In the genomic region with DNA sequence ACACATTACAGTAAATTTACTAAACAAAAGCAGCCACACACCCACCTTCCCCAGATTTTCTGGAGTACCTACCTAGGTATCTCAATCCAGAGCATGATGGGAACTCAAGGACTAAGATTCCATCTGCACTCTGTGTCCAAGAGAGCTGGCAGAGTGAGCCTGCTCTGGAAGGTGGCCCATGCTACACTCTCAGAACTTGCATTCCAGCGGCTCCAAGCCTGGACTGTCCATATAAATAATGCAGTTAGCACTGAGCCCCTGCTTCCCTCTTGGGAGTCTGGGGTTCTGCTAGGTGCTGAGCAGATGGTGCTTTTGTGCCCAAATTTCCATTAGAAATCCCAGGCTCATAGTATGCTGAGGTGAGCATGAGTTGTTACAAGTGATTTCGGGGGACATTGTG, we compare ENCODE assay signal across 9 mouse cellular contexts. TPM values are rescaled to one million over a fixed set of nuclear protein-coding genes. Genes with fewer than 3 reads are reported as not detected.
DNase-seq lines count a peak whose midpoint lies in the region; ATAC-seq and TF ChIP-seq lines count a peak whose summit lies in the region.
"Had no signal": no experiment of that assay in that cellular context is flagged by ENCODE, and none has a peak within 500 bp of the region (broad histone marks: within the 10 kb centered on the region; RNA-seq: fewer than 3 reads in every experiment).

No protein-coding gene starts in this region.

- H3K9me3 ChIP-seq in forebrain, embryonic 16.5 days (ENCODE audit: control insufficient read depth, low read length): no peaks in the 10 kb centered on the region
- no peaks in the 10 kb centered on the region for H3K9me3 ChIP-seq in forebrain, embryonic 10.5 days
- H3K9me3 ChIP-seq in heart, embryonic 16.5 days (replicated peaks; ENCODE audit: control insufficient read depth, low read length): no peaks in the 10 kb centered on the region
- no peaks in the 10 kb centered on the region for H3K9me3 ChIP-seq in neural tube, embryonic 14.5 days (ENCODE audit: control insufficient read depth, low read length)

- no peak overlapping the region for H3K27ac ChIP-seq in forebrain, embryonic 16.5 days (ENCODE audit: low read length)
- no peak overlapping the region for H3K27ac ChIP-seq in forebrain, embryonic 10.5 days
- peak overlapping the region; percentile 89 for H3K27ac ChIP-seq in heart, embryonic 16.5 days (ENCODE audit: low read length)
- H3K27ac ChIP-seq in neural tube, embryonic 14.5 days (ENCODE audit: low read depth, low read length): no peak overlapping the region

- DNase-seq in forebrain, embryonic 10.5 days (ENCODE audit: extremely low spot score, low spot score): no peak
- DNase-seq in lung, adult 2 months: peak; percentile 5
- no peak for DNase-seq in lung, postnatal 25 days (ENCODE audit: low spot score)
- no peak for DNase-seq in left cerebral cortex, postnatal 14 days (ENCODE audit: low spot score in 2 of 2)
- DNase-seq in retina, embryonic 14.5 days (ENCODE audit: low spot score): no peak
- DNase-seq: layer of hippocampus, postnatal 36 days had no signal

- no peak overlapping the region for H3K9ac ChIP-seq in forebrain, embryonic 16.5 days (replicated peaks; ENCODE audit: low read depth, low read length)
- H3K9ac ChIP-seq in heart, embryonic 16.5 days (ENCODE audit: low read length): peak overlapping the region; percentile 50
- H3K9ac ChIP-seq in neural tube, embryonic 14.5 days (replicated peaks; ENCODE audit: low read depth, low read length): no peak overlapping the region

- no peaks in the 10 kb centered on the region for H3K27me3 ChIP-seq in forebrain, embryonic 16.5 days (replicated peaks; ENCODE audit: control insufficient read depth, insufficient read depth, low read length)
- no peaks in the 10 kb centered on the region for H3K27me3 ChIP-seq in forebrain, embryonic 10.5 days (ENCODE audit: poor library complexity, severe bottlenecking)
- H3K27me3 ChIP-seq in heart, embryonic 16.5 days (ENCODE audit: control insufficient read depth, insufficient read depth, low read length): no peaks in the 10 kb centered on the region
- H3K27me3 ChIP-seq in neural tube, embryonic 14.5 days (ENCODE audit: control insufficient read depth, insufficient read depth, low read length): no peaks in the 10 kb centered on the region

- H3K4me3 ChIP-seq in forebrain, embryonic 16.5 days (replicated peaks; ENCODE audit: low read length): no peak overlapping the region
- no peak overlapping the region for H3K4me3 ChIP-seq in forebrain, embryonic 10.5 days
- H3K4me3 ChIP-seq in lung, adult 2 months (replicated peaks; ENCODE audit: extremely low read depth, low read depth, low read length): no peak overlapping the region
- H3K4me3 ChIP-seq in heart, embryonic 16.5 days (ENCODE audit: low read length): peak overlapping the region; percentile 27
- no peak overlapping the region for H3K4me3 ChIP-seq in neural tube, embryonic 14.5 days (ENCODE audit: low read depth, low read length)

- WGBS in forebrain, embryonic 16.5 days: 74% methylated on average over 2 of the region's 2 CpGs
- 91% methylated on average over 2 of the region's 2 CpGs for WGBS in forebrain, embryonic 10.5 days
- 56% methylated on average over 2 of the region's 2 CpGs for WGBS in lung, adult 2 months
- 47% methylated on average over 2 of the region's 2 CpGs for WGBS in heart, embryonic 16.5 days
- WGBS in neural tube, embryonic 14.5 days: 55% methylated on average over 2 of the region's 2 CpGs

- H3K36me3 ChIP-seq in forebrain, embryonic 16.5 days (ENCODE audit: control insufficient read depth, insufficient read depth): no peaks in the 10 kb centered on the region
- H3K36me3 ChIP-seq in forebrain, embryonic 10.5 days (replicated peaks): peaks cover 3% of the 10 kb centered on the region
- H3K36me3 ChIP-seq in heart, embryonic 16.5 days (ENCODE audit: control insufficient read depth, insufficient read depth): no peaks in the 10 kb centered on the region
- no peaks in the 10 kb centered on the region for H3K36me3 ChIP-seq in neural tube, embryonic 14.5 days (ENCODE audit: control insufficient read depth, insufficient read depth, low read length)

- no peak for TF ChIP-seq POLR2A in lung, adult 2 months (IDR thresholded peaks at IDR 0.05; ENCODE audit: borderline replicate concordance, extremely low read depth, low read depth, low read length)

- no peak overlapping the region for H3K4me2 ChIP-seq in forebrain, embryonic 16.5 days (ENCODE audit: low read length)
- peak overlapping the region; percentile 55 for H3K4me2 ChIP-seq in heart, embryonic 16.5 days (ENCODE audit: low read depth, low read length)
- H3K4me2 ChIP-seq in neural tube, embryonic 14.5 days (ENCODE audit: low read depth, low read length): no peak overlapping the region

- intact Hi-C loops in left cerebral cortex, postnatal 14 days (cut with DNase I): no loop called here

- TF ChIP-seq CTCF in lung, adult 2 months (IDR thresholded peaks at IDR 0.05; ENCODE audit: insufficient read depth, low read length): no peak

- H3K4me1 ChIP-seq in forebrain, embryonic 16.5 days (replicated peaks; ENCODE audit: control insufficient read depth, insufficient read depth, low read length): peaks cover 6% of the 10 kb centered on the region
- H3K4me1 ChIP-seq in forebrain, embryonic 10.5 days: 0 out of 2 replicates have a peak, but pooled peaks cover 3% of the 10 kb centered on the region
- H3K4me1 ChIP-seq in lung, adult 2 months (ENCODE audit: control insufficient read depth, insufficient read depth, low read length): peaks cover 33% of the 10 kb centered on the region
- H3K4me1 ChIP-seq in heart, embryonic 16.5 days (ENCODE audit: control insufficient read depth, insufficient read depth, low read length): peaks cover 20% of the 10 kb centered on the region
- H3K4me1 ChIP-seq in neural tube, embryonic 14.5 days (ENCODE audit: control insufficient read depth, insufficient read depth, low read length): peaks cover 10% of the 10 kb centered on the region; the same call in 1 of the 2 replicates

- peak; percentile 46 for ATAC-seq in forebrain, embryonic 16.5 days
- ATAC-seq in heart, embryonic 16.5 days (replicated peaks; ENCODE audit: extremely low read depth, insufficient read depth, low FRiP score): peak; percentile 76
- ATAC-seq in neural tube, embryonic 14.5 days (ENCODE audit: low read depth): 0 out of 2 replicates have a peak, but pooled peaks have one; percentile 10

RNA-seq across cellular contexts. Expression of gene Gnaq, which starts 28.1 kb away (rescaled TPM):
- 105 and 122 TPM in 2 replicates for polyA plus RNA-seq in forebrain, embryonic 16.5 days (2015; fragmentation: Nextera tagmentation; extraction: Ambion mirVana)
- 20.7 and 24.5 TPM in 2 replicates for polyA plus RNA-seq in forebrain, embryonic 10.5 days (2016; fragmentation: Nextera tagmentation; extraction: Ambion mirVana)
- polyA plus RNA-seq in lung, adult 2 months (2012; rRNA removed): 23.0 and 34.0 TPM in 2 replicates
- polyA plus RNA-seq in heart, embryonic 16.5 days (2015; fragmentation: Nextera tagmentation; extraction: Ambion mirVana): 17.9 and 20.5 TPM in 2 replicates
- 56.1 and 59.0 TPM in 2 replicates for polyA plus RNA-seq in neural tube, embryonic 14.5 days (2014; fragmentation: Nextera tagmentation; extraction: Ambion mirVana)
- total RNA-seq in left cerebral cortex, postnatal 14 days (2021): 100 to 1,000 TPM; 177 to 181 TPM

Comparison
In these comparisons a context has a peak if more than half of its experiments do, and no peak if none do; other contexts are left out.
1. ATAC-seq: peak in every context shown above with its lines; median percentile 76 in heart, embryonic 16.5 days; 46 in forebrain, embryonic 16.5 days; 10 in neural tube, embryonic 14.5 days.